Mouse (Mus musculus): ENCODE measurements around the gene Ccdc151.
A peak's percentile ranks its signal among the peaks of the same experiment; 100 is the strongest.

The Ccdc151 gene

DNA sequence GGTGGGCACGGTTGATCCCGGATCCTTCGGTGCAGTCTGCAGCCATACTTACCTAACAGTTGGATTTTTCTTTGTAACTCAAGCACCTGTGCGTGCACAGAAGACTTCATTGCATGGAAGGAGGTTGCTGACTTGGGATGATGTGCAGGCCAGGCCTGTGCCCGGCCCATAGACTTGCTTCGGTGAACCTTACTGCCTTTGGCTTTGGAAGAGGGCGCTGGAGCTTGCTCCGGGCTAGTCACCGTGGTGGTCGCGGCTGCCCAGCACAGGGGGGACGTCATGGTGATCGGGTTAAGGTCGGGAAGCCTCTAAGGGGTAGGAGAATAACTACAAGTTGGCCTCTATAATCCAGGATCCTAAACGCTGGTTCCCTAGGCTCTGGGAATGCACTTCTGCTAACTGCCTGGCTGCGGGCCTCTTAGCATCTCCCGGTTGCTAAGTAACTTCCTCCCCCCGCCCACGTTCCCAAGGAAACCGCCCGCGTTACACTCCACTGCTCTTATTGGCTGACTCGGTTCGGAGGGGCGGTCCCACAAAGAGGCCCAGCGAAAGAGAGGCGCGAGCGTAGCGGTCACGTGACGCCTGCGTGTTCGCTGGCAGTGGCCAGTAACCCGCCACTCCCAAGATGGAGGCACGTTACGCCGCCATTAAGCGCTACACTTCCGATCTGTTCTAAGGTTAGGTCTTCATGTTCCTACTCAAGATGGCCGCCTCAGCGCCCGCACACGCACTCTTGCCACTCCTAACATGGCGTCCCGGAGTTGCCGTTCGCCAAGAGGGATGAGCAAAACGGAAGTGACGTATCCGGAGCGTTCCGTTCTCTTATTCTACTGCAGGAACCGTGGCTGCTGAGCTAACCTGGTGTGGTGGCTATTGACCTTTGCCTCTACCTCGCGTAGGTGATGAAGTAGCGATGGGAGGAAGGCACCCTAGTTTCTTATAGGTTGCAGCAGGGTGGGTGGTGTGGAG lies at the start of gene Ccdc151, which contains the start of gene Prkcsh:
Gene Ccdc151 (minus strand): TSS at position 441 of the 969 bp plus-strand sequence.
Gene Prkcsh (plus strand): TSS at position 613 of the 969 bp plus-strand sequence.
- peak; percentile 95 for DNase-seq (ENCODE audit: low spot score)

DNA sequence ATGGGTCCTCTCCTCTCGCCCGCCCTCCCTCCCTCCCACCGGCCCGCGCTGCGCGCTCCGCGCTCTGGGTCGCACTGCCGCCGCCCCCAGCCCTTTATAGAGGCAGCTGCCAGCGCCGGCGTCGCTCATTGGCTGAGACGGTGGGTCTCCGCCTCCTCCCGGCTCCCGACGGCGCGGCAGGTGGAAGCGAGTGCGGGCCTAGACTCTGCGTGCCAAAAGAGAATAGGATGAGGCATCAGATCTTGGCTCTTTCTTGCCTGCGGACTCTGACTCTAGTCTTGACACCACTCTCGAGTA lies 49.5 kb upstream of the Ccdc151 start, which contains the start of gene Elavl3:
Gene Elavl3 (minus strand): TSS at position 66 of the 297 bp plus-strand sequence.
- DNase-seq (ENCODE audit: low spot score), result no peak

DNA sequence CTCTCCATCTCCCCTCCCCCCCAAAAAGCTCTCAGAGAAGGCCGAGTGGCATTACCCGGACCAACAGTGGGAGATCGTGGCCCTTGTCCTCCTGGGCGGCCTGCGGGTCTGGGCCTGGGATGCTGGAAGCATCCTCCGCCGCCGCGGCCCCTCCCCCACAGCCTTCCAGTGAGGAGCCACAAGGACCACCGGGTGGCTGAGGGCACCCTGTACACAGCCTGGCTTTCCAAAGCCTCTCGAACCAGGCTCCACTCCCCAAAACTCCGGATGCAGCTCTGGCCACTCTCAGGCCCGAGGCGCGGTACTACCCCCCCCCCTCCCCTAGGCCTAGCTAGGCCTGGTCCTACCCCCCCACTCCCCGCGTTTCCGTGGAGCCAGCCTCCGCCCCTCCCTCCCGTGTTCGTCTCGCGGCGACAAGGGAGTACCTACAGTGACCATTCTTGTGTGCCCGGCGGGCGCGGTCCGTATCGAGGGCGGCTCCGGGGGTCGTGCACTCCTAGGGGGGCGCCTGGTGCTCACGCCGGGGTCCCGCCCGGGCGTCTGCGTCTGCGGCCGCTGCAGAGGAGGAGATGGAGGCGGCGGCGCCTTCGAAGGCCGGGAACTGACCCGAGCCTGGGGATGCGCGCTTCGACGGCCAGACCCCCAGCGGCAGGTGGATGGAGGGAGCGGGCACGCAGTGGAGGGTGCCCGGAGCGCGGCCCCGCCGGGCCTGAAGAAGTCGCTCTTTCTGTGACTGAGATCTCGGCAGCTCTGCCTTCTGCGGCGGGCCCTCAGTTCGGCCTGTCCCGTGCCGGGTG lies 48.9 kb upstream of the Ccdc151 start:
- no peak for DNase-seq (ENCODE audit: low spot score)

DNA sequence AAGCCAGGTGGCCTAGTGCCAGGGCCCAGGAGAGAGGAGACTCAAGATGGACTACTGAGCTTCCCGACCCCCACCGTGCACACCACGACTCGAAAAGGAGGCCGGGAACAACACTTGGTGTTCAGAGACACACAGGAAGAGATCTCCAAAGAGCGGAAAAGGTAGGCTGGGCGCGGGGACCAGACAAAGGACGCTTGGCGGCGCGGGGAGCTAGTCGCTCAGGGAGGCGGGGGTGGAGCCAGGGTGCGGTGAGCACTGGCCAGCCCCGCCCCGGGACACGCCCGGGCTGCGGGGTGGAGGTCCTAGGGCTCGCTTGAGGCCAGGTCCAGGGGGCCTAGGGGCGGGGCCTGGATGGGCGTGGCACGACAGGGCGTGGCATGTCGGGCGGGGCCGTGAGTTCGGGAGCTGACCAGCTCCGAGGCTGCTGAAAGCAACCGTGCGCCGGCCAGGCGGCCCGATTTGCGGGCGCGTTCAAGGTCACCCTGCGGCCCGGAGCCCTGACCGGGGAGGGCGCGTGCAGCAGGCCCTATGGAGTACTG lies 48.0 kb upstream of the Ccdc151 start:
- DNase-seq (ENCODE audit: low spot score), result peak; percentile 36

DNA sequence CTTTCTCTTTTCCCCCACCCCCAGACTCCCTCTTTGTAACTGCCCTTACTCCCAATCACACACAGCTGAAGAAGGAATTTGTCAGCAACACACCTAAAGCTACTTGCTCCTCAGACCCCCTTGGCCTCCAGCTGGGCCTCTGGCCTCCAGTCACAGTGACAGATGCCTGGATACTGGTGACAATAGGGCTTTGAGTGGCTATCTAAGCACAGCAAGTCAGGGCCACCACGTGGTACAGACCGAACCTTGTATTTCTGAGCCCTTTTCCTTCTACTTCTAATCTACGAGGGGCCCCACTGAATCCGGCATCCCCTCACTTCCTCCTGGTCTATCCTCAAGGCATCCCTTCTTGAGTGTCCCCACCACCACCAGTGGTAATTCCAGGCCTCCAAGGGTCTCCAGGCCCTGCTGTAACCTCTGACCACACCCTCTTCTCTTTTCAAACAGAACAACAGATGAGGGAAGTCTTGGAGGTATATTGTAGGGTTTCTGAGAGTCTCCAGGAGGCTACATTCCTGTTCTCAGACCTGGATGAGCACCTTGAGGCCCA lies 47.4 kb upstream of the Ccdc151 start:
- no peak for DNase-seq (ENCODE audit: low spot score)

DNA sequence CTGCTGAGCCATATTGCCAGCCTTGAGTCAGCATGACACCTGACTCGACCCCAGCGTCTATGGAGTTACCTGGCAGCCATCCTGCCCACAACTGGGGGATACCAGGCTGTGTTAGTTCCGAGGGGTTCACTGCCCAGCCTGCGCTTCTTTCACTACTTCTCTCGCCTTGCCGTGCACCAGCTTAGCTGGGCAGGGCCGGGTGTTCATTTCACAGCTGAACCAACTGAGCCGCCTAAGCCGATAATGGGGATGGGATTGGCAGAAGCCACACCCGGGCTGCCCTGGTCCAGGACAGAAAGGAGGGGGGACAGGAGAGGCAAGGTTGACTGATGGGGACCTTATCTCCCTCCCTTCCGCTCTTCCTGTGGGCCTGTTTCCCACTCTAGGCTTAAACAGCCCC lies 46.9 kb upstream of the Ccdc151 start:
- DNase-seq (ENCODE audit: low spot score), result no peak

DNA sequence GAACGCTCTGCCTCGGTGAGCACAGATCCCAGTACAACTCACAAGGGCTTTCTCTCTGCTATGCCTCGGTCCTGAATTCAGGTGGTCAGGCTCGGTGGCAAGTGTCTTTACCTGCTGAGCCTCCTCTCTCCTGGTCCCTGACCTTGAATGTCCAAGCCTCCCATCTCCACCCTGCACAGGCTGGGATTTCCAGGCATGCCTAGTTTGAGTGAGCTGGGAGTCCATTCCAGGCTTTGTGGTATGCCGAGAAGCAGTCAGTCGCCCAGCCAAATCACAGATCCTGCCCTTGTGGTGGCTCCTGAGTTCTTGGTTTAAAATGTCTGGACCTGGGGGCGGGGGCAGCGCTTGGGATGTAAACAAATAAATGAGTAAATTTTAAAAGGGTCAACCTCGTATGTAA lies 44.9 kb upstream of the Ccdc151 start:
- no peak for DNase-seq (ENCODE audit: low spot score)

DNA sequence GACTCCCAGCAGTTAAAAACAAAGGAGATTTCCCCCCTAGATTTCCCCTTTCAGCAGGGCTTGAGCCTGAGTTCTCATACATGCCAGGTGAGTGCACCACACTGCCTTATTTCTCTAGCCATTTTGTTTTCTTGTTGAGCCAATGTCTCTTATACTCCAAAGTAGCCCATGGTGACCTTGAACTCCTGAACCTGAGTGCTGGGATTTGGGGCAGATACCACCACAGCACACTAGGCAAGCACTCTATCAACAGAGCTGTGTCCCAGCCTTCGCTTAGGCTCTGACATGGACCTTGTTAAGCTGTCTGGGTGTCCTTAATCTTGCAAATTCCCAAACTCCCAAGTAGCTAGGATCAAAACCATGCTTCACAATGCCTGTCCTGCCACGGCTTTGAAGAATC lies 39.4 kb upstream of the Ccdc151 start:
- no peak for DNase-seq (ENCODE audit: low spot score)

DNA sequence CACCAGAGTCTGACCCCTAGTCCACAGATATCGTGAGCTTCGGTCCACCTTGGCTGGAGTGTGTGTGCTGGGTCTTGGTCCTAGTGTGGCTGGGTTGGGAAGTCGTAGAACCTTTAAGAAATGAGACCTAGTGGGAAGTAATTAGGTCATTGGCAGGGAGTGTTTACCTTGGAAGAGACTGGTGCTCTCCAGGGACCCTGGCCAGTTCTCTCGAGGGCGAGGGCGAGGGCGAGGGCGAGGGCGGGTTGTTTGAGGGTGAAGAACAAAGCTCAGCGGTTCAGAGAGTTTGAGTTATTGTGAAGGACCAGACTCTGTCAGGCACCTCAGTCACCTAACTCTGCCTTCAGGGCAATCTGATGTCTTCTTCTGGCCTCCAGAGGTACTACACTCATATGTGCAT lies 35.4 kb upstream of the Ccdc151 start:
- DNase-seq (ENCODE audit: low spot score), result no peak

DNA sequence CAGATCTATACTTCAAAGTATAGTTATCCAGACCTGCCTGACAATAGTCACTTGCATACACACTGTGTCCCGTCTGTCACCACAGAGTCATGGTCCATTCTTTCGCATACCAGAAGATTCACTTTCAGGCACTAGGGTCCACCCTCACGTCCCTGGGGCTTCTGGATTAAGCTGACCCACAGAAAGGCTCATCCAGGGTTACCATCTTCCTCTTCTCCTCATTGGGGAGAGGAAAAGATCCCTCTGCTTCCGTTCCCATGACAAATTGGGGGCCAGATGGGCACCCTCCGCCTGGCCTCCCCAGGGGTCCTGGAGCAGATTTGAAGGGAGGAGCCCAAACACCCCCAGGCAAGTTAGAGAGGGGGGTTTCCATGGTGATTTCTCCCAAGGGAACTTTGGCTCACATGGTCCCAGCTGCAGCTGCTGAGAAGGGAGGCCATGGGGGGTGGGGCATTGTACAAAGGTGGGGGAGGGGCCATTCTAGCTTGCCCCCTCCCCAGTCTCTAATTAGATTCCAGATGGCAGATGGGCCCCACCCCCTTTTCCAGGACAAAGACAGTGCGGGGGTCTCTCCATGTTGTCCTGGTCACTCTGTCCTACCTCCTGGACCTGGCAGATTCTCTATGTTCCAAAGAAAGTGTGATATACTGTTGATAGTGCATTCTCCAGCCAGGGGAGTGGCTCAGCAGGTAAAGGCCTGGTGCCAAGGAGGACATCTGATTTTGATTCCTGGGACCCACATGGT lies 33.0 kb upstream of the Ccdc151 start:
- no peak for DNase-seq (ENCODE audit: low spot score)

DNA sequence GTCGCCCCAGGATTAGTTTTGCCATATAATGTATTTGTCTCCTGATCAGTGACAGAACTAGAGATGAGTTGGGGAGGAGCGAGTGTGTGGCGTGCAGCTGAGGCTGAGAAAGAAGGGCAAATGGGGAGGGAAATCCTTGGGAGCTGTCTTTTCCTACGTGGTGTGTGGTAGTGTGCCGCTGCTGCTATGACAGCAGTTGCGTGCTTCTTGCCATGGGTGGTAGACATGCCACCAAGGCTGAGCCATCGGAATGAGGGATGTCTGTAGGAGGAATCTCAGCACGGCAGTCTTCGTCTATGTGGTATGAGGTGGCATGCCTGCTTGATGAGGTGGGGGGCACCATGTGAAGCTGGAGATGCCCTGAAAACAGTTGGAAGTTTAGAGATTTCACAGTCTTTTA lies 28.0 kb upstream of the Ccdc151 start:
- no peak for DNase-seq (ENCODE audit: low spot score)

DNA sequence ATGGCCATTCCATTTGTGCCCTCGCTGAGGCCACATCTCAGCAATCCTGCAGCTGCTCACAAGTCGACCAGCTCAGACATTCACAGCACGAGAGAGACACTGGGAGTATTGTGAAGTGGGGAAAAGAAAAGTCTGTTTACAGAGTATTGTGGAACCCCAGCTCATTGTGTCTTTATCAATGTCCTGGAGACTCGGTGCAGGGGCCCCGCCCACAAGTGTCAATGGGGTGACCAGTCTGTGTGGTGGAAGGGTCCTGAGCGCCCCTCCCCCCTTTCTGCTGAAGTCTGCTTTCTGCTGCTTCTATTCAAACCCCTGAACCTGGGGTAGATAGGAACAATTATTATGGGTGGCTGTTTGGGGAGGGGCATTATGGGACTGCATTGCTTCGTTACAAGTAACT lies 26.0 kb upstream of the Ccdc151 start:
- no peak for DNase-seq (ENCODE audit: low spot score)

DNA sequence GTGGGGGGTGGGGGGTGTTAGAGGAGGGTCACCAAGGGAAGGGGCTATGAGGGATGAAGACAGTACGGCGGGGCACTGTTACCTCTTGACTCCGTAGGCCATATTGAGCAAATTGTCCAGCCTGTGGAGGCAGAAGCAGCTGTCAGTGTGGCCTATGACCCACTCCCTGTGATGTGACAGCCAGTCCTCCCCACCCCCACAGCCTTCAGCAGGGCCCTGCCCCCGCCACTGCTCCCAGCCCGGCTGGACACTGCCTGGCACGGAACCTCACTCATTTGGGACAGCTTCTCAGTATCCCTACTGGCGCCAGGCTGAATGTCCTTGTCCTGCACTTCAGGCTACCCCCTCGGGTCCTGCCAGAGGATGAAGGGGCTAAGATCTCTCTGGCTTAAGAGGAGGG lies 22.2 kb upstream of the Ccdc151 start:
- DNase-seq (ENCODE audit: low spot score), result no peak

DNA sequence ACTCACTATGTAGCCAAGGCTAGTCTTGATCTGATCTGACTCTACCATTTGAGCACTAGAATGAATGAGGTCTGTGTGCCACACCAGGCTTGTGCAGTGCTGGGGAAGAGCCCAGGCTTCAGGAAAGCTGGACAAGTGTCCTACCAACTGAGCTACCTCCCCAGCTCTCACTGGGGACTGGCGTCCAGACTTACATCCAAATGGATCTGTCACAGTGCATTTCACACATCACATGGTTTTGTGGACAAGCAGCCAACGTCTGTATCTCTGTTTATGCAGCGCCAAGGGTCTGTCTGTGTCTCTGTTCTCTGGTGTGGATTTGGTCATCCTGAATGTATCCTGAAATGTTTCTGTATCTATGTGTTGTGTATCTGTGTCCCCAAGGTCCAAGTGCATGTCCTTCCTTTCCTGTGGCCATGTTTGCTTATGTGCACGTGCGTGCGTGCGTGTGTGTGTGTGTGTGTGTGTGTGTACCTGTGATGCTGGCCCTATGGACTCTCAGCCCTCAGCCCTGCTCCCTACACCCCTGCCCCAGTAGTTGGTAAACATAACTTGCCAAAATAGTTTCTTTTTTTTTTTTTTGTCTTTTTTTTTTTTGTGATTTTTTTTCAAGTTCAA lies 14.9 kb upstream of the Ccdc151 start:
- DNase-seq (ENCODE audit: low spot score), result no peak

DNA sequence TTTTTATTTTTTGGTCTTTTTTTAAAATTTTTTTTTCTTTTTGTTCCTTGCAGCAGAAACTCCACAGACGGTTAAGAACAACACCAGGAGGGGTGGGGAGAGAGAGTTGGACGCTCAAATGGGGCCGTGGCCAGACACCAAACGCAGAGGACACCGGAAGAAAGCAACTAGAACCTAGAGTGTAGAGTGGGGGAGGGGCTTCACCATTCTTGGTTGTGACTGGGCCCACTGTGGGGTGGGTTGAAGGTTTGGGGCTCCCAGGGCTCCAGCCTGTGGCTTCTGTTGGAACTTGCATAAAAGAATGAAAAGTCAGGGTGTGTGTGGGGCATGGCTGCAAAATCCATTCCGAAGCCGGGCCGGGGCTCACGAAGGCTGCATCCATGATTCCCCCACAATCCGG lies 13.8 kb upstream of the Ccdc151 start:
- no peak for DNase-seq (ENCODE audit: low spot score)

DNA sequence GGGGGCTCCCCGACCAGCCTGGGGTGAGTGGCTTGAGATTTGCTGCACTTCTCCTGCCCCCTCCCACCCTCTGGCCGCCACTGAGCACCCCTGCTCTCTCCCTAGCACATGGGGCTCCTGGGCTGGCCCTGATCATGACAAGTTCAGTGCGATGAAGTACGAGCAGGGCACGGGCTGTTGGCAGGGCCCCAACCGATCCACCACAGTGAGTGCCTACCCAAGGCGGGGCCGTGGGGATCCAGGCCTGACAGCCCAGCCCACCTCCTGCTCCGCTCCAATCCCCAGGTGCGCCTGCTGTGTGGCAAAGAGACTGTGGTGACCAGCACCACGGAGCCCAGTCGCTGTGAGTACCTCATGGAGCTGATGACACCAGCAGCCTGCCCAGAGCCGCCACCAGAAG lies 10.3 kb upstream of the Ccdc151 start:
- DNase-seq (ENCODE audit: low spot score), result no peak

DNA sequence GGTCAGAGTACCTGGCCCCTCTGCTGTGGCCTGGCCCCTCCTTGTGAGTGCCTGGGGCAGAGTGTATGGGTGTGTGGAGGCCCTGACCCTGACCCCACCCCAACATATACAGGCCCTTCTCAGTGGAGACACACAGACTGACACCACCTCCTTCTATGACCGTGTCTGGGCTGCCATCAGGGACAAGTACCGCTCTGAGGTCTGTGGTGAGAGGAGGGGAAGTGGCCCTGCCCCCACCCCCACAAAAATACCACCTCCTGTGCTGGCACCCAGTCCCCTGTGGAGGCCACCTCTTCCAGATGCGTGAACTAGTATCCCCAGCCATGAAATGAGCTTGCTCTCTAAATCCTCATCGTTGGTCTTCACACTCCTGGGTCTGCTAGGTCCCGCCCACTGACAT lies 8.6 kb upstream of the Ccdc151 start:
- no peak for DNase-seq (ENCODE audit: low spot score)

DNA sequence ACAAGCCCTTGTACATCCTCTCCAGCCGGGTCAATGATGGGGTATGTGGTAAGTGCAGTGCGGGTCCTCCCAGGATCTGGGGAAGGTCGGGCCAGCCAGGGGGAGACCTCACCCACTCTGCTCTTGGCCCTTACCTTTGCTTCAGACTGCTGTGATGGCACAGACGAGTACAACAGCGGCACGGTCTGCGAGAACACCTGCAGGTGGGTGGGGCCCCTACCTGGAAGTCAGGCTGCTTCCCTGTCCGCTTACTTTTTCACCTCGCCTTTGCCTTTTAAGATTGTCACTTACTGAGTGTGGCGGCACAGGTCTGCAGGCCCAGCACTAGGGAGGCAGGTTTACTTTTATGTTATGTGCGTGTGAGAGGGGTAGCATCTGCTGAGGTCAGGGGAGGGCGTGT lies 2.1 kb upstream of the Ccdc151 start:
- no peak for DNase-seq (ENCODE audit: low spot score)

DNA sequence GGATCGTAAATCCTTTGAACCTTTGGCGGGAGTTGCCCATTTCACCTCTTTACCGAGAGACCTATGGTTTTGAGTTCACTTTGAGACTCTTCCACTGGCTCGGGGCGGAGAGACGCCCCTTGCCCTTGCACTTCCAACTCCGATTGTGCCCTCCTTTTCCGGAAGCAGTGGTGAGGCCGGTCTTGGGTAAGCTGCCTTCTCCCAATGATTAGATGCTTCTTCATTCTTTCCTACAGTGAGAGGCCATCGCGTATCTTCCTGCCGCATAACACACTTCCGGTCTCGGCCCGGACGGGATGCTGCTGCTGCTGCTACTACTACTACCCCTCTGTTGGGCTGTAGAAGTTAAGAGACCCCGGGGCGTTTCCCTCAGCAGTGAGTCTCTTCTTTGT lies 725 bp upstream of the Ccdc151 start:
- DNase-seq (ENCODE audit: low spot score), result no peak

DNA sequence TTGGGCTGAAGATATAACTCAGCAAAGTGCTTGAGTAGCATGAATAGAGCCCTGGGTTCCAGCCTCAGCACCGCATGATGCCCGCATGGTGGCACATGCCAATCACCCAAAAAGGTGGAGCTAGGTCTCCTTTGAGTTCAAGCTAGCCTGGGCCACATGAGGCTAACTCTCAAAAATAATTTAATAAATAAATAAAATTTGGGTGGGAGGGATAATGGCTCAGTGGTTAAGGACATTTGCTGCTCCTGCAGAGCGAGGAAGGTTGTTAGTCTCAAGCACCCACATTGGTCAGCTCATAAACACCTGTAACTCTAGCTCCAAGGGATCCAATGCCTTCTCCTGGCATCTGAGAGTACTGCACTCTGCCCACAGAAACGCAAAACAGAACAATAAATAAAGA lies 801 bp downstream of the Ccdc151 start:
- DNase-seq (ENCODE audit: low spot score), result no peak

DNA sequence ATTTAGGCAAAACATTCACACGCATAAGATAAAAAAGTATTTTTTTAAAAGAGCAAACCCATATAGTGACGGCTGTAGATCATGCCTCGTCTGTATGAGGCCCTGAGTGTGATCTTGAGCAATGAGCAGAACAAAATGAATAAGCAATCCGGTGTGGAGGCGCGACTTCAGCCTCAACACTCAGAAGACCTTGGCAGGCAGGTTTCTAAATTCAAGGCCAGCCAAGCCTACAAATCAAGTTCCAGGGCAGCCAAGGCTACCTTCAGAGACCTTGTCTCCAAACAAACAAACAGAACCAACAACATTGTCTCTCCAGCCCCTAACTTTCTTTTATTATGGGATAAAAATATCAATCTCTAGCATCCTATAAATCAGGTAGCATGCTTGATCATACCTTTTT lies 2.1 kb downstream of the Ccdc151 start:
- no peak for DNase-seq (ENCODE audit: low spot score)
